Mouse (Mus musculus) thymus, adult 2 months (tissue): ENCODE results near the gene Slc2a12.

Source experiments
- CTCF ChIP-seq: fragments of 200-500 bp; IDR thresholded peaks from 2 replicates; pipeline ENCODE4 v1.5.1; 2012; ENCODE audit warnings: mild to moderate bottlenecking, control low read depth, low read length, moderate library complexity, borderline replicate concordance; ENCODE audit not compliant: control insufficient read depth, poor library complexity, insufficient read depth; ENCODE audit errors: extremely low read depth
- POLR2A ChIP-seq: fragments of 200-500 bp; IDR thresholded peaks from 2 replicates; pipeline ENCODE4 v1.6.1; 2012; ENCODE audit warnings: mild to moderate bottlenecking, low read length, control low read depth, moderate library complexity; ENCODE audit not compliant: control insufficient read depth, poor library complexity, insufficient read depth; ENCODE audit errors: extremely low read depth

- no peak for TF ChIP-seq POLR2A
- TF ChIP-seq CTCF, result no peak
Observed at GRCm38 (mm10) chr10:22615309-22615708, 29.5 kb upstream of the Slc2a12 start.
